Mouse (Mus musculus) MEL (cell line): ENCODE measurements around the gene Cmtm7. TPM values are rescaled to one million over a fixed set of nuclear protein-coding genes. Genes with fewer than 3 reads are reported as not detected.

Experiments
- DNase-seq: peaks from one replicate; pipeline ENCODE4 v3.0.0; 2011; ENCODE audit warnings: low read depth, low spot score
- H3K27ac ChIP-seq: 2 replicates; pipeline ENCODE4 v1.5.1; 2012; ENCODE audit warnings: low read depth, mild to moderate bottlenecking, control low read depth, low read length, moderate library complexity; ENCODE audit not compliant: control insufficient read depth
- H3K27me3 ChIP-seq, 2 experiments: fragments of 150-350 bp in 1 of 2; sonication (generic) in 1 of 2; 2 replicates each; pipeline ENCODE4 v1.6.1; 2012; ENCODE audit warnings: low read length in 2 of 2, mild to moderate bottlenecking in 2 of 2, improper control_type of control experiment in 1 of 2, moderate library complexity in 1 of 2; ENCODE audit not compliant: insufficient read depth in 2 of 2, control insufficient read depth in 1 of 2
- H3K36me3 ChIP-seq, 2 experiments: 2 replicates each; pipeline ENCODE4 v1.6.1; 2012 to 2014; ENCODE audit warnings: low read length in 2 of 2, improper control_type of control experiment in 1 of 2, inconsistent platforms in 1 of 2, mild to moderate bottlenecking in 1 of 2; ENCODE audit not compliant: insufficient read depth in 2 of 2, control insufficient read depth in 1 of 2
- H3K4me1 ChIP-seq, 2 experiments: fragments of 150-350 bp in 1 of 2; sonication (generic) in 1 of 2; 2 replicates each; pipeline ENCODE4 v1.6.1; 2012; ENCODE audit warnings: low read length in 2 of 2, improper control_type of control experiment in 1 of 2, mild to moderate bottlenecking in 1 of 2; ENCODE audit not compliant: insufficient read depth in 2 of 2, control insufficient read depth in 1 of 2
- H3K4me3 ChIP-seq, 2 experiments: fragments of 150-350 bp in 1 of 2; sonication (generic) in 1 of 2; 2 replicates each; pipeline ENCODE4 v1.5.1; 2012; ENCODE audit warnings: low read depth in 2 of 2, low read length in 2 of 2, mild to moderate bottlenecking in 2 of 2, moderate library complexity in 2 of 2, control low read depth in 1 of 2, improper control_type of control experiment in 1 of 2; ENCODE audit not compliant: control insufficient read depth in 1 of 2, insufficient read depth in 1 of 2
- H3K79me2 ChIP-seq: 2 replicates; pipeline ENCODE4 v1.6.1; 2012; ENCODE audit warnings: mild to moderate bottlenecking, low read length, moderate library complexity; ENCODE audit not compliant: control insufficient read depth, poor library complexity, insufficient read depth
- H3K9ac ChIP-seq: 2 replicates; pipeline ENCODE4 v1.6.1; 2012; ENCODE audit warnings: low read depth, mild to moderate bottlenecking, control low read depth, low read length, moderate library complexity; ENCODE audit not compliant: control insufficient read depth, poor library complexity, severe bottlenecking
- H3K9me3 ChIP-seq: fragments of 150-350 bp; sonication (generic); replicated peaks from 2 replicates; pipeline ENCODE4 v1.6.1; 2012; ENCODE audit warnings: mild to moderate bottlenecking, low read length, improper control_type of control experiment, moderate library complexity; ENCODE audit not compliant: insufficient read depth
- BHLHE40 ChIP-seq: IDR thresholded peaks from 2 replicates; pipeline ENCODE4 v1.6.1; 2012; ENCODE audit warnings: low read depth, mild to moderate bottlenecking, inconsistent platforms, low read length, improper control_type of control experiment, borderline replicate concordance
- CTCF ChIP-seq, 3 experiments: IDR thresholded peaks in 2 of 3; conservative IDR thresholded peaks in 1 of 3; 2 replicates each; pipeline ENCODE4 v1.5.1; 2011 to 2012; ENCODE audit warnings: low read length in 3 of 3, low read depth in 2 of 3, mild to moderate bottlenecking in 2 of 3, improper control_type of control experiment in 1 of 3, inconsistent platforms in 1 of 3, mixed read lengths in 1 of 3, moderate library complexity in 1 of 3; ENCODE audit not compliant: control insufficient read depth in 1 of 3, insufficient read depth in 1 of 3, poor library complexity in 1 of 3, severe bottlenecking in 1 of 3
- EP300 ChIP-seq, 2 experiments: IDR thresholded peaks; 2 replicates each; pipeline ENCODE4 v1.6.1; 2011; ENCODE audit warnings: improper control_type of control experiment in 2 of 2, low read length in 2 of 2, low read depth in 1 of 2, mild to moderate bottlenecking in 1 of 2
- GABPA ChIP-seq: IDR thresholded peaks from 2 replicates; pipeline ENCODE4 v1.6.1; 2012; ENCODE audit warnings: low read depth, mild to moderate bottlenecking, inconsistent platforms, low read length, improper control_type of control experiment, moderate library complexity
- HCFC1 ChIP-seq: IDR thresholded peaks from 2 replicates; pipeline ENCODE4 v1.6.1; 2012; ENCODE audit warnings: low read depth, mild to moderate bottlenecking, inconsistent platforms, low read length, improper control_type of control experiment, moderate library complexity
- JUND ChIP-seq: IDR thresholded peaks from 2 replicates; pipeline ENCODE4 v1.6.1; 2011; ENCODE audit warnings: low read depth, mild to moderate bottlenecking, improper control_type of control experiment, low read length
- MAFK ChIP-seq: IDR thresholded peaks from 2 replicates; pipeline ENCODE4 v1.6.1; 2011; ENCODE audit warnings: low read depth, mild to moderate bottlenecking, low read length, improper control_type of control experiment, borderline replicate concordance
- MAZ ChIP-seq: IDR thresholded peaks from 2 replicates; pipeline ENCODE4 v1.6.1; 2012; ENCODE audit warnings: low read depth, mild to moderate bottlenecking, inconsistent platforms, low read length, improper control_type of control experiment
- NELFE ChIP-seq: IDR thresholded peaks from 2 replicates; pipeline ENCODE4 v1.6.1; 2011; ENCODE audit warnings: low read depth, low read length, improper control_type of control experiment
- NRF1 ChIP-seq: IDR thresholded peaks from 2 replicates; pipeline ENCODE4 v1.6.1; 2014; ENCODE audit warnings: low read depth, mild to moderate bottlenecking, inconsistent platforms, low read length, improper control_type of control experiment, moderate library complexity; ENCODE audit not compliant: poor library complexity, insufficient read depth, severe bottlenecking
- POLR2AphosphoS5 ChIP-seq: IDR thresholded peaks from 2 replicates; pipeline ENCODE4 v1.6.1; 2012; ENCODE audit warnings: low read depth, borderline replicate concordance, mild to moderate bottlenecking, inconsistent platforms, low read length, moderate library complexity, mixed read lengths
- RAD21 ChIP-seq: IDR thresholded peaks from 2 replicates; pipeline ENCODE4 v1.6.1; 2011; ENCODE audit warnings: mild to moderate bottlenecking, low read depth, low read length, improper control_type of control experiment
- RCOR1 ChIP-seq: IDR thresholded peaks from 2 replicates; pipeline ENCODE4 v1.6.1; 2012; ENCODE audit warnings: low read depth, mild to moderate bottlenecking, inconsistent platforms, low read length, improper control_type of control experiment
- SMC3 ChIP-seq: IDR thresholded peaks from 2 replicates; pipeline ENCODE4 v1.6.1; 2011; ENCODE audit warnings: low read depth, low read length, improper control_type of control experiment
- ZNF384 ChIP-seq: IDR thresholded peaks from 2 replicates; pipeline ENCODE4 v1.6.1; 2012; ENCODE audit warnings: low read depth, mild to moderate bottlenecking, inconsistent platforms, low read length, improper control_type of control experiment
- polyA plus RNA-seq, 2 experiments: library from polyadenylated mRNA; stranded (reverse) in 1 of 2; unstranded in 1 of 2; fragments of >175 nt in 1 of 2; fragments of >200 nt in 1 of 2; gene quantifications; 2 replicates each; pipeline versions ENCODE4 v1.2.1 to v1.2.4; 2012; ENCODE audit warnings: low replicate concordance in 2 of 2, low read depth in 1 of 2; ENCODE audit not compliant: insufficient read length in 2 of 2, insufficient read depth in 1 of 2, missing spikeins in 1 of 2
- total RNA-seq: library from RNA; depleted of rRNA; stranded (reverse); fragments of 300-350 nt; gene quantifications from 2 replicates; pipeline ENCODE4 v1.2.3, GENCODE M21; 2012

Cmtm7 gene
- total and polyA plus RNA-seq, 3 experiments = 290 to 545 TPM; not detected in 1

DNA sequence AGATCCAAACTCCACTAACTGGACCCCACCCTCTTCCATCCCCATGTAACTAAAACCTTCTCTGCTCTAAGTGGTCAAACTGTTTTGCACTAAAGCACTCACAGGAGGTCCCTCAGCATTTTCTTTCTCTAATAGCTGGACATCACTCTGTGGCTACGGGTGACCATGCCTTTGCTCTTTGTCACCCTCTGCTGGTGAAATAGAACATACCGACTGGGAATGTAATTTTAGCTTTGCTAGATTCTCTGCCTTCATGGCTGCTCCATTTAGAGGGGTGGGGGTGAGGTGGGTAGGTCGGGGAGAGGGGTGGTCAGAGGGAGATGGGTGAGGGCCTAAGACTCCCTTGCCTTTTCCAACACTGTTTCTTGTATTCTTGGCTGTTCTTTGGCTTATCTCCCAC, 54.3 kb downstream of the Cmtm7 start:
- Histone ChIP-seq H3K79me2 (peaks cover 7% of the 10 kb centered on the region), H3K4me3 (no peak overlapping the region)
- peak; percentile 58 for DNase-seq
- TF ChIP-seq RCOR1 = no peak
- TF ChIP-seq POLR2AphosphoS5 = no peak
- TF ChIP-seq SMC3 = peak; percentile 67
- peak; percentile 61 to 91 (median 75) for TF ChIP-seq CTCF (IDR thresholded peaks at IDR 0.05 in 2 of 3, conservative IDR thresholded peaks at IDR 0.05 in 1 of 3; ENCODE audit: control insufficient read depth in 1 of 3, insufficient read depth in 1 of 3, low read depth in 2 of 3, low read length in 3 of 3, poor library complexity in 1 of 3, severe bottlenecking in 1 of 3)
- peak; percentile 37 for TF ChIP-seq RAD21
- no peak for TF ChIP-seq MAFK
- no peak for TF ChIP-seq GABPA
- TF ChIP-seq, all 39 proteins: peak for 3
- Histone ChIP-seq H3K36me3 (peaks cover 3 to 7% of the 10 kb centered on the region in 2 experiments; a peak in 3 of 4 replicates), H3K27ac (no peak overlapping the region), H3K9me3 (no peaks in the 10 kb centered on the region), H3K27me3 (no peaks in the 10 kb centered on the region), H3K4me1 (peaks cover 2 to 12% of the 10 kb centered on the region in 2 experiments; a peak in 3 of 4 replicates), H3K9ac (no peak overlapping the region)

DNA sequence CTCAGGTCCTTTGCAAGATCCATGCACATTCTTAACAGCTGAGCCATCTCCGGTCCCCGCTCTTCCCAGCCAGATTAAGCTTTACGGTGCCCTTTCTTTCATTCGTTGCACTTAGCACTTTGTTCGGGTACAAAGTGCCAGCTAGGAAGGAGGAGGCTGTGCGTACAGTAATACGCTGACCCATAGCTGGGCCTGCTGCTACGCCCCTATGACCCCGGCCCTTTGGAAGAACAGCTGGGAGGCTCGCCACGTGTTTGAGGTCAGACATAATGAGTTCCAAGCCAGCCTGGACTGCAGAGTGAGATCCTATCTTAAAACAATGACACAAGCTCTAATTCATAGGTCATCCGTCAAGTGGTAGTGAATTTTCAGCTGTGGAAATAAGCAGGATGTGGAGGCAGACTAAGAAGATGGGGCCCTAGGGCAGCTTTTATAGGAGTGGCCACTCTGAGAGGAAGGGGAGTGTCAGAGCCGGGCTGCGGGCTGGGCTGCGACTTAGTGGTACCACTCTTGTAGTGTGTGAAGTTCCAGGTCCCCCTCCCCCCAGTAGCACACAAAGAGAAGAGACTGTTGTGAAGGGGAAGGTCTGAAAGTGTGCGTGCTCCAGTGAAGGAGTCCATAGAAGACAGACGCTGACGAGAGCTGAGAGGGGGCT, 64.9 kb downstream of the Cmtm7 start:
- TF ChIP-seq RCOR1 = no peak
- TF ChIP-seq NRF1 = no peak
- no peak for TF ChIP-seq MAZ
- TF ChIP-seq ZNF384 = no peak
- TF ChIP-seq HCFC1 = no peak
- TF ChIP-seq JUND = no peak
- no peak for TF ChIP-seq BHLHE40
- TF ChIP-seq NELFE = no peak
- no peak for TF ChIP-seq EP300 (IDR thresholded peaks at IDR 0.05; ENCODE audit: low read depth in 1 of 2, low read length in 2 of 2)
- TF ChIP-seq GABPA = no peak
- Histone ChIP-seq H3K4me3 (no peak overlapping the region), H3K9ac (no peak overlapping the region), H3K27ac (no peak overlapping the region), H3K4me1 (no peaks in the 10 kb centered on the region), H3K9me3 (no peaks in the 10 kb centered on the region), H3K36me3 (peaks cover 0 to 8% of the 10 kb centered on the region in 2 experiments; a peak in 2 of 4 replicates), H3K79me2 (no peaks in the 10 kb centered on the region), H3K27me3 (no peaks in the 10 kb centered on the region)
- no peak for DNase-seq
